Mouse (Mus musculus): ENCODE measurements around the gene Macrod2. TPM values are rescaled to one million over a fixed set of nuclear protein-coding genes. Genes with fewer than 3 reads are reported as not detected.

The Macrod2 gene
- polyA plus RNA-seq, 1 experiment: 2.3 TPM

- 84% methylated on average over 4 of the region's 4 CpGs for WGBS
- DNase-seq (ENCODE audit: low read depth, low spot score): no peak
Measured at GRCm38 (mm10) chr2:142434731-142435130, 2039.6 kb downstream of the Macrod2 start.

- DNase-seq (ENCODE audit: low read depth, low spot score): no peak
- WGBS: 72% methylated on average over 6 of the region's 6 CpGs
Measured at GRCm38 (mm10) chr2:142437606-142438461, 2042.7 kb downstream of the Macrod2 start.

Other genes starting within 250 kb of the Macrod2 start
- not detected in 2 replicates for gene Gm17374, start 243.3 kb upstream of the Macrod2 start, polyA plus RNA-seq (2012; rRNA removed)
- 0.68 and 0.80 TPM in 2 replicates for gene Esf1, start 224.7 kb upstream of the Macrod2 start, polyA plus RNA-seq (2012; rRNA removed)
- gene Ndufaf5, start 224.7 kb upstream of the Macrod2 start, polyA plus RNA-seq (2012; rRNA removed): 5.0 and 5.4 TPM in 2 replicates
- not detected in 2 replicates for gene Sel1l2, start 5.6 kb upstream of the Macrod2 start, polyA plus RNA-seq (2012; rRNA removed)